Mouse (Mus musculus): ENCODE data around the gene Actn1. TPM values are rescaled to one million over a fixed set of nuclear protein-coding genes. Genes with fewer than 3 reads are reported as not detected.

The Actn1 gene
- polyA plus RNA-seq, 1 experiment = 95.5 TPM

DNA sequence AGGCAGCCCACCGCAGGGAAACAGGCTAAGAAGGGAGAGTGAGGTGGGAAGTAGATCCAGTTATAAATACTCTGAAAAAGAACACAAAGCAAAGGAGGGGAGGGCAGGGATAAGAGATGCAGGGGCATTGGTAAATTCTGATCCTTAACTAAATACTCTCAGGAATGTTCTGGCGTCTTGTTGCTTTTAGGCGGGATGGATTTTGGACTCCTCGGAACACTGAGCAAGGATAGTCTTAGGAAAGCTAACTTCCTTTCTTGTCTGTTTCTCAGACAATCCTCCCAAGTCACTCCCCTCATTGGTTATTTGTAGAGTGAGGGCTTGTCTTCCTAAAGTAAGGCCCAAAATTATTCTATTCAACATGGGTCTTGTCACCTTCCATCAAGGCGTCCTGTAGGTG is 134.9 kb downstream of the Actn1 start:
- peaks cover 27% of the 10 kb centered on the region for H3K4me1 ChIP-seq (ENCODE audit: control insufficient read depth, insufficient read depth, low read length)
- 86% methylated on average over 5 of the region's 5 CpGs for WGBS
- no peak for DNase-seq
- TF ChIP-seq POLR2A (IDR thresholded peaks at IDR 0.05; ENCODE audit: borderline replicate concordance, extremely low read depth, low read depth, low read length) (no peak), CTCF (IDR thresholded peaks at IDR 0.05; ENCODE audit: insufficient read depth, low read length) (no peak)
- no peak overlapping the region for H3K4me3 ChIP-seq (replicated peaks; ENCODE audit: extremely low read depth, low read depth, low read length)

GRCm38 (mm10) chr12:80124756-80125155 is 135.4 kb downstream of the Actn1 start:
- WGBS = 80% methylated on average over 3 of the region's 3 CpGs
- TF ChIP-seq POLR2A (IDR thresholded peaks at IDR 0.05; ENCODE audit: borderline replicate concordance, extremely low read depth, low read depth, low read length) (no peak), CTCF (IDR thresholded peaks at IDR 0.05; ENCODE audit: insufficient read depth, low read length) (no peak)
- Histone ChIP-seq H3K4me3 (replicated peaks; ENCODE audit: extremely low read depth, low read depth, low read length) (no peak overlapping the region), H3K4me1 (ENCODE audit: control insufficient read depth, insufficient read depth, low read length) (peaks cover 23% of the 10 kb centered on the region)
- DNase-seq = no peak

DNA sequence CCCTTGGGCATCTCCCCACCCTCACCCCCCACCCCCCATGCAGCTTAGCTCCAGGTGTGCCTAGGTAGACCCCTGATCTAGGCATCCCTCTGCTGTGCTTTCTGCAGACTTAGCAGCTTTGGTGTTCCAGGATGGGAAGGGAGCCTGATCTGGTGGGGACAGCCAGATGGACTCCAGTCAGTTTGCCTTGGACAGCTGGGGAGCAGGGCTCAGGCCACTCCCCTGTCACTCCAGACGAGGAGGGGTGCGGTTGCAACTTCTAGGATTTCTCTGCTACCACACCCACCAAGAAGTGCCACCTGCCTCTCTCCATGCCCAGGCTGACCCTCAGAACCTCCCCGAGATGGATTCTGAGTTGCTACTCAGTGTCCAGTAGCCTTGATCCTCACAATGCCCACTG is 136.0 kb downstream of the Actn1 start:
- TF ChIP-seq CTCF (IDR thresholded peaks at IDR 0.05; ENCODE audit: insufficient read depth, low read length) (no peak), POLR2A (IDR thresholded peaks at IDR 0.05; ENCODE audit: borderline replicate concordance, extremely low read depth, low read depth, low read length) (no peak)
- 58% methylated on average over 3 of the region's 3 CpGs for WGBS
- Histone ChIP-seq H3K4me3 (replicated peaks; ENCODE audit: extremely low read depth, low read depth, low read length) (no peak overlapping the region), H3K4me1 (ENCODE audit: control insufficient read depth, insufficient read depth, low read length) (peaks cover 18% of the 10 kb centered on the region)
- no peak for DNase-seq

GRCm38 (mm10) chr12:80123227-80123803 is 136.9 kb downstream of the Actn1 start:
- TF ChIP-seq CTCF (IDR thresholded peaks at IDR 0.05; ENCODE audit: insufficient read depth, low read length) (no peak), POLR2A (IDR thresholded peaks at IDR 0.05; ENCODE audit: borderline replicate concordance, extremely low read depth, low read depth, low read length) (peak; percentile 35; the same call in 1 of the 2 replicates)
- H3K4me1 ChIP-seq (ENCODE audit: control insufficient read depth, insufficient read depth, low read length) = peaks cover 17% of the 10 kb centered on the region
- no peak overlapping the region for H3K4me3 ChIP-seq (replicated peaks; ENCODE audit: extremely low read depth, low read depth, low read length)
- 19% methylated on average over 4 of the region's 4 CpGs for WGBS
- DNase-seq = no peak

GRCm38 (mm10) chr12:80121438-80121837 is 138.7 kb downstream of the Actn1 start:
- H3K4me3 ChIP-seq (replicated peaks; ENCODE audit: extremely low read depth, low read depth, low read length) = no peak overlapping the region
- H3K4me1 ChIP-seq (ENCODE audit: control insufficient read depth, insufficient read depth, low read length) = peaks cover 17% of the 10 kb centered on the region
- WGBS = 63% methylated on average over 1 of the region's 1 CpGs
- no peak for DNase-seq
- TF ChIP-seq POLR2A (IDR thresholded peaks at IDR 0.05; ENCODE audit: borderline replicate concordance, extremely low read depth, low read depth, low read length) = no peak
- TF ChIP-seq CTCF (IDR thresholded peaks at IDR 0.05; ENCODE audit: insufficient read depth, low read length) = no peak

DNA sequence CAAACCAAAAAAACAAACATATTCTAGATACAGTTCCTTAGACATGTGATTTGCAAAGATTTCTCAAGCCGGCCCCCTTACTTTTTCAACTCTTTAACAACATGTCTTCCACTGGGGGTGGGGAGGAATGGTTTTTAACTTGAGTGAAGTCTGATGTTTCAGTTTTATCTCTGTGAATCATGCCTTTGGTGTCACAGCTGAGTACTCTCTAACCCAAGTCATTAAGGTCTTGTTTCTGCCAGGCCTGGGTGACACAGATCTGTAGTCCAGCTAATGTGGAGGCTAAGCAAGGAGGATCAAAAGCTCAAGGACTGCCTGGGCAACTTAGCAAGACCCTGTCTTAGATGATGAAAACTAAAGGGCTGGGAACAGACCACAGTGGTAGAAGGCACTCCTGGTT is 141.6 kb downstream of the Actn1 start:
- no peak overlapping the region for H3K4me3 ChIP-seq (replicated peaks; ENCODE audit: extremely low read depth, low read depth, low read length)
- no peak for DNase-seq
- WGBS = 69% methylated on average over 1 of the region's 1 CpGs
- peaks cover 16% of the 10 kb centered on the region for H3K4me1 ChIP-seq (ENCODE audit: control insufficient read depth, insufficient read depth, low read length)
- no peak for TF ChIP-seq POLR2A (IDR thresholded peaks at IDR 0.05; ENCODE audit: borderline replicate concordance, extremely low read depth, low read depth, low read length)
- no peak for TF ChIP-seq CTCF (IDR thresholded peaks at IDR 0.05; ENCODE audit: insufficient read depth, low read length)

Other genes starting within 250 kb of the Actn1 start
- 261 and 286 TPM in 2 replicates for gene Zfp36l1, start 147.4 kb downstream of the Actn1 start, polyA plus RNA-seq (2012; rRNA removed)
- 18.6 and 19.9 TPM in 2 replicates for gene Dcaf5, start 176.2 kb upstream of the Actn1 start, polyA plus RNA-seq (2012; rRNA removed)
- 10.9 and 15.3 TPM in 2 replicates for gene Exd2, start 202.7 kb upstream of the Actn1 start, polyA plus RNA-seq (2012; rRNA removed)

Data from lung, adult 2 months (tissue).